Mouse (Mus musculus) megakaryocyte, embryonic 14.5 days (primary cell): ENCODE results near the gene Stx8.

Source experiments
- FLI1 ChIP-seq: IDR thresholded peaks from 2 replicates; pipeline ENCODE4 v1.6.1; 2012; ENCODE audit warnings: low read length, inconsistent platforms, mixed read lengths
- GATA1 ChIP-seq: IDR thresholded peaks from 3 replicates; pipeline ENCODE4 v1.6.1; 2012; ENCODE audit warnings: mixed read lengths, low read length, inconsistent platforms, borderline replicate concordance

DNA sequence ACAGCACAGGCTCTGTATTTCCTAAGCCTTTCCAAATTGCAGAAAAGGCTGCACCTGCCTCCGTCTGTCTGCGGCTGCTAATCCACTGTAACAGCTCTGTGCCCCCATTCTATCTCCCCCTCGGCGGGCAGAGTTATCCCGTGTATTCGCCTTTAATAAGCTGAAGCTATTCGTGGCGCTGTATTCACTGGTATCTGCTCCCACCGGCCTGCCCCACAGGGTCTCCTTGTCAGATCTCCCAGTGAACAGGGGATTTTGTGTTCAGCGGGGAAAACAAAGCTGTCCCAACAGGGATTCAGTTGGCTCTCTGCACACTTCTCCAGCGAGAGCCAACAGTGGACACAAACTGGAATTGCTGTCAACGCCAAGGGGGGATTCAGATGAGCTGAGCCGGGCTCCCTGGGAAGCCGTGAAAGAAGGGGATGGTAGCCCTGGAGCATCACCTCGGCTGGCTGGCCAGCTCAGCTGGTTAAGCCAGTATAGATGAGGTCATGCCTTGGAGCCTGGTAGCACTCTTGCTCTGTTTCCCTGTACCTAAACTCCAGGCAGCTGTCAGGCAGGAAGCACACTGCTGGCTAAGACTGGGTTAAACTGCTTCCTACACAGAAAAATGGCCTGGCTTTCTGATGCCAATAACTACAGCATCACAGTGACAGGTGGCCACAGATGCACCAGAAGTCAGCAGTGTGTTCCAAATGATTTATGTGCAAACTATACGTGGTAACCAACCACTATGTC lies 278.4 kb downstream of the Stx8 start:
- TF ChIP-seq GATA1 (no peak), FLI1 (no peak)
